In the genomic region with DNA sequence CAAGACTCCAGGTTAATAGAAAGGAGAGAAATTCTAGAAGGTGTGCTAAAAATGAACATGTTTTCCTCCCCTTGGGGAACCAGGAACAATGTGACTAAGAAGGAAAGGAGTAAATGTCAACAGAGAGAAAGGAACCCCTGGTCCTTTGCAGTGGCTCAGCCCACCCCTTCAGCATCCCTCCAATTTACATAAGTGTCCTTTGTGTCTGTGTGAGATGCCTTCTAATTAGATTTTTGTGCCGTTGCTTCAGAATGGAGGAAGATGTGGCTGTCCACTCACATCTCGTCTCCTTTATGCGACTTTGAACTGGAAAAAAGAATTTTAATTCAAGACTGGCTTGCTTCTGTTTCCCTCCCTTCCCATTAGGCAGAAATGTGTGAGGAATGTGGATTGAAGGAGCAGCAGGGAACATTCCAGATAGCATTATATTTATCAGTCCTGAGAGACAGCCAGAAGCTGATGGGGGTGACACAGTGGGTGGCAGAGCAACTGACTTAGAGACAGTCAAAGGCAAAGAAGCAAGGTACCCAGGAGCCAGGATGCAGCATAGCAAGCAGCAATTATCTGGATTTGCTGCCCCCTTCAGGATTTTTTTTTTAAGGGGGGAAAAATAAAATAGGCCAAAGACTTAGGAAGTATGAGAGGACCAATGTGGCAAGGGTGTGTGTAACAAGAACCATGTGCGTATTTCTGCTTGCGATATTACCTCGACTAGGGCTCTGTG, we compare ENCODE assay signal across 7 mouse cellular contexts.
DNase-seq lines count a peak whose midpoint lies in the region; ATAC-seq lines count a peak whose summit lies in the region.

No protein-coding gene starts in this region.

- DNase-seq in lung, adult 18-20 months: no peak
- peak; percentile 13 to 34 for DNase-seq in cerebellum, postnatal 14 days
- peak; percentile 24 for DNase-seq in hindbrain, embryonic 10.5 days (ENCODE audit: low spot score)
- peak; percentile 90 for DNase-seq in retina, embryonic 14.5 days (ENCODE audit: low spot score)
- DNase-seq in testis, postnatal 14 days (ENCODE audit: low spot score): no peak
- DNase-seq in thymus, postnatal 10 days (ENCODE audit: low spot score in 2 of 2): no peak

- no peak overlapping the region for H3K27ac ChIP-seq in lung, embryonic 16.5 days (ENCODE audit: low read length)
- H3K27ac ChIP-seq in hindbrain, embryonic 10.5 days: peak overlapping the region; percentile 62

- peaks cover 6% of the 10 kb centered on the region for H3K4me1 ChIP-seq in lung, embryonic 16.5 days (replicated peaks; ENCODE audit: control insufficient read depth, insufficient read depth, low read length)
- peaks cover 12% of the 10 kb centered on the region for H3K4me1 ChIP-seq in hindbrain, embryonic 10.5 days (replicated peaks)

- WGBS in lung, embryonic 16.5 days: 50% methylated on average over 6 of the region's 6 CpGs
- WGBS in hindbrain, embryonic 10.5 days: 44% methylated on average over 6 of the region's 6 CpGs

- H3K9me3 ChIP-seq in lung, embryonic 16.5 days (ENCODE audit: control insufficient read depth, low read length): no peaks in the 10 kb centered on the region
- H3K9me3 ChIP-seq in hindbrain, embryonic 10.5 days: no peaks in the 10 kb centered on the region

- H3K9ac ChIP-seq in lung, embryonic 16.5 days (ENCODE audit: low read length): no peak overlapping the region

- ATAC-seq in lung, embryonic 16.5 days (ENCODE audit: low read depth): peak; percentile 56; the same call in 1 of the 2 replicates

- no peak overlapping the region for H3K4me3 ChIP-seq in lung, embryonic 16.5 days (ENCODE audit: low read length)
- H3K4me3 ChIP-seq in hindbrain, embryonic 10.5 days: no peak overlapping the region

- no peak overlapping the region for H3K4me2 ChIP-seq in lung, embryonic 16.5 days (ENCODE audit: low read depth, low read length)

- no peaks in the 10 kb centered on the region for H3K27me3 ChIP-seq in lung, embryonic 16.5 days (ENCODE audit: control insufficient read depth, insufficient read depth, low read depth, low read length)
- H3K27me3 ChIP-seq in hindbrain, embryonic 10.5 days (ENCODE audit: insufficient read depth, poor library complexity, severe bottlenecking): no peaks in the 10 kb centered on the region

- H3K36me3 ChIP-seq in lung, embryonic 16.5 days (ENCODE audit: control insufficient read depth, insufficient read depth, low read length): no peaks in the 10 kb centered on the region
- H3K36me3 ChIP-seq in hindbrain, embryonic 10.5 days: no peaks in the 10 kb centered on the region

Comparison
In these comparisons a context has a peak if more than half of its experiments do, and no peak if none do; other contexts are left out.
1. DNase-seq: peak in cerebellum, postnatal 14 days (2 of 2), hindbrain, embryonic 10.5 days (single experiment) and retina, embryonic 14.5 days (single experiment); none in lung, adult 18-20 months (0 of 2), testis, postnatal 14 days (single experiment) and thymus, postnatal 10 days (0 of 2).